ENCODE assay signal across 9 mouse cellular contexts in genomic region chr5:142964650-142965049, GRCm38 (mm10). TPM values are rescaled to one million over a fixed set of nuclear protein-coding genes. Genes with fewer than 3 reads are reported as not detected.
DNase-seq lines count a peak whose midpoint lies in the region; ATAC-seq and TF ChIP-seq lines count a peak whose summit lies in the region.
"Had no signal": no experiment of that assay in that cellular context is flagged by ENCODE, and none has a peak within 500 bp of the region (broad histone marks: within the 10 kb centered on the region; RNA-seq: fewer than 3 reads in every experiment).

No protein-coding gene starts in this region.

- no peaks in the 10 kb centered on the region for H3K27me3 ChIP-seq in kidney, postnatal 0 days (ENCODE audit: insufficient read depth, low read length)
- peaks cover 4% of the 10 kb centered on the region; the same call in 1 of the 2 replicates for H3K27me3 ChIP-seq in kidney, adult 2 months (replicated peaks; ENCODE audit: control insufficient read depth, insufficient read depth, low read length)
- no peaks in the 10 kb centered on the region for H3K27me3 ChIP-seq in embryonic facial prominence, embryonic 12.5 days
- no peaks in the 10 kb centered on the region for H3K27me3 ChIP-seq in intestine, embryonic 14.5 days (replicated peaks; ENCODE audit: control insufficient read depth, insufficient read depth, low read length)
- no peaks in the 10 kb centered on the region for H3K27me3 ChIP-seq in neural tube, embryonic 14.5 days (ENCODE audit: control insufficient read depth, insufficient read depth, low read length)

- peak overlapping the region; percentile 82 for H3K4me2 ChIP-seq in kidney, postnatal 0 days (ENCODE audit: low read length)
- H3K4me2 ChIP-seq in embryonic facial prominence, embryonic 12.5 days (replicated peaks), result peak overlapping the region; percentile 96
- H3K4me2 ChIP-seq in intestine, embryonic 14.5 days (ENCODE audit: low read length), result peak overlapping the region; percentile 72
- peak overlapping the region; percentile 90 for H3K4me2 ChIP-seq in neural tube, embryonic 14.5 days (ENCODE audit: low read depth, low read length)

- H3K9ac ChIP-seq in kidney, postnatal 0 days (ENCODE audit: low read depth, low read length), result no peak overlapping the region
- no peak overlapping the region for H3K9ac ChIP-seq in embryonic facial prominence, embryonic 12.5 days
- H3K9ac ChIP-seq in intestine, embryonic 14.5 days (ENCODE audit: low read length), result no peak overlapping the region
- H3K9ac ChIP-seq in neural tube, embryonic 14.5 days (replicated peaks; ENCODE audit: low read depth, low read length), result 0 out of 2 replicates have a peak overlapping the region, but pooled peaks have one; percentile 22

- H3K9me3 ChIP-seq in kidney, postnatal 0 days (replicated peaks; ENCODE audit: low read length), result no peaks in the 10 kb centered on the region
- no peaks in the 10 kb centered on the region for H3K9me3 ChIP-seq in embryonic facial prominence, embryonic 12.5 days
- no peaks in the 10 kb centered on the region for H3K9me3 ChIP-seq in intestine, embryonic 14.5 days (ENCODE audit: control insufficient read depth, low read length)
- H3K9me3 ChIP-seq in neural tube, embryonic 14.5 days (ENCODE audit: control insufficient read depth, low read length), result no peaks in the 10 kb centered on the region

- H3K27ac ChIP-seq in kidney, postnatal 0 days, result no peak overlapping the region
- H3K27ac ChIP-seq in kidney, adult 2 months (ENCODE audit: insufficient read depth, low read depth, low read length), result no peak overlapping the region
- peak overlapping the region; percentile 37 for H3K27ac ChIP-seq in embryonic facial prominence, embryonic 12.5 days
- 0 out of 2 replicates have a peak overlapping the region, but pooled peaks have one; percentile 27 for H3K27ac ChIP-seq in intestine, embryonic 14.5 days (ENCODE audit: low read depth)
- H3K27ac ChIP-seq in neural tube, embryonic 14.5 days (ENCODE audit: low read depth, low read length), result peak overlapping the region; percentile 62; the same call in 1 of the 2 replicates

- H3K4me1 ChIP-seq in kidney, postnatal 0 days (replicated peaks; ENCODE audit: insufficient read depth, low read length), result peaks cover 18% of the 10 kb centered on the region
- H3K4me1 ChIP-seq in kidney, adult 2 months (ENCODE audit: control insufficient read depth, insufficient read depth, low read length), result no peaks in the 10 kb centered on the region
- peaks cover 30% of the 10 kb centered on the region for H3K4me1 ChIP-seq in embryonic facial prominence, embryonic 12.5 days
- H3K4me1 ChIP-seq in intestine, embryonic 14.5 days (replicated peaks; ENCODE audit: control insufficient read depth, insufficient read depth, low read length), result peaks cover 19% of the 10 kb centered on the region
- H3K4me1 ChIP-seq in neural tube, embryonic 14.5 days (ENCODE audit: control insufficient read depth, insufficient read depth, low read length), result peaks cover 25% of the 10 kb centered on the region

- no peak for DNase-seq in kidney, postnatal 0 days (ENCODE audit: low spot score)
- DNase-seq in kidney, adult 2 months, result no peak
- no peak for DNase-seq in intestine, embryonic 14.5 days (ENCODE audit: low spot score)
- DNase-seq in Muller cell, postnatal 12 days (ENCODE audit: inconsistent ontology term), result no peak
- no peak for DNase-seq in right cerebral cortex, adult 2 months (ENCODE audit: low spot score in 2 of 2)
- DNase-seq in layer of hippocampus, postnatal 14 days (ENCODE audit: low spot score in 2 of 2), result no peak

- TF ChIP-seq POLR2A in kidney, adult 2 months (IDR thresholded peaks at IDR 0.05; ENCODE audit: low read depth, low read length), result no peak

- 85% methylated on average over 6 of the region's 6 CpGs for WGBS in kidney, postnatal 0 days
- WGBS in kidney, adult 2 months, result 83% methylated on average over 6 of the region's 6 CpGs
- 86% methylated on average over 6 of the region's 6 CpGs for WGBS in embryonic facial prominence, embryonic 12.5 days
- WGBS in intestine, embryonic 14.5 days, result 82% methylated on average over 6 of the region's 6 CpGs
- 60% methylated on average over 6 of the region's 6 CpGs for WGBS in neural tube, embryonic 14.5 days

- H3K36me3 ChIP-seq in kidney, postnatal 0 days (ENCODE audit: insufficient read depth, low read length), result peaks cover 12% of the 10 kb centered on the region; the same call in 1 of the 2 replicates
- no peaks in the 10 kb centered on the region for H3K36me3 ChIP-seq in kidney, adult 2 months (ENCODE audit: control insufficient read depth, insufficient read depth, low read length)
- H3K36me3 ChIP-seq in embryonic facial prominence, embryonic 12.5 days, result peaks cover 35% of the 10 kb centered on the region
- peaks cover 41% of the 10 kb centered on the region for H3K36me3 ChIP-seq in intestine, embryonic 14.5 days (ENCODE audit: control insufficient read depth, insufficient read depth, low read length)
- peaks cover 8% of the 10 kb centered on the region for H3K36me3 ChIP-seq in neural tube, embryonic 14.5 days (ENCODE audit: control insufficient read depth, insufficient read depth, low read length)

- TF ChIP-seq CTCF in kidney, postnatal 0 days (IDR thresholded peaks at IDR 0.05; ENCODE audit: low read depth), result no peak
- TF ChIP-seq CTCF in kidney, adult 2 months (conservative IDR thresholded peaks at IDR 0.05; ENCODE audit: insufficient read depth, insufficient read length, low read depth, low read length), result no peak

- H3K4me3 ChIP-seq in kidney, postnatal 0 days (replicated peaks; ENCODE audit: low read depth, low read length), result no peak overlapping the region
- H3K4me3 ChIP-seq in kidney, adult 2 months (ENCODE audit: insufficient read depth, low read depth, low read length), result no peak overlapping the region
- H3K4me3 ChIP-seq in embryonic facial prominence, embryonic 12.5 days, result peak overlapping the region; percentile 100; the same call in 1 of the 2 replicates
- H3K4me3 ChIP-seq in intestine, embryonic 14.5 days (ENCODE audit: low read depth, low read length), result 0 out of 2 replicates have a peak overlapping the region, but pooled peaks have one; percentile 99
- peak overlapping the region; percentile 97 for H3K4me3 ChIP-seq in neural tube, embryonic 14.5 days (ENCODE audit: low read depth, low read length)

- ATAC-seq in kidney, postnatal 0 days (replicated peaks; ENCODE audit: low FRiP score, low read depth), result no peak
- ATAC-seq in embryonic facial prominence, embryonic 12.5 days (ENCODE audit: insufficient number of reproducible peaks, insufficient read depth, low FRiP score, low TSS enrichment), result no peak
- no peak for ATAC-seq in intestine, embryonic 14.5 days (replicated peaks; ENCODE audit: low FRiP score, low TSS enrichment, low read depth)
- ATAC-seq in neural tube, embryonic 14.5 days (ENCODE audit: low read depth), result no peak

RNA-seq across cellular contexts. Expression of gene Fscn1, which starts 4.5 kb away (rescaled TPM):
- polyA plus RNA-seq in kidney, postnatal 0 days (2015; fragmentation: Nextera tagmentation; extraction: Ambion mirVana), result 175 and 205 TPM in 2 replicates
- polyA plus RNA-seq in kidney, adult 2 months (2012; rRNA removed), result 23.1 and 28.5 TPM in 2 replicates
- polyA plus RNA-seq in embryonic facial prominence, embryonic 12.5 days (2016; fragmentation: Nextera tagmentation; extraction: Ambion mirVana), result 506 and 520 TPM in 2 replicates
- 230 and 247 TPM in 2 replicates for polyA plus RNA-seq in intestine, embryonic 14.5 days (2014; fragmentation: Nextera tagmentation; extraction: Ambion mirVana)
- polyA plus RNA-seq in neural tube, embryonic 14.5 days (2014; fragmentation: Nextera tagmentation; extraction: Ambion mirVana), result 428 and 502 TPM in 2 replicates
- total RNA-seq in layer of hippocampus, postnatal 14 days (2021), result 100 to 1,000 TPM; 304 to 311 TPM
- total RNA-seq: MEL had no signal

RNA-seq across cellular contexts. Expression of gene Actb, which starts 58.1 kb away (rescaled TPM):
- polyA plus RNA-seq in kidney, postnatal 0 days (2015; fragmentation: Nextera tagmentation; extraction: Ambion mirVana), result 14,836 and 15,514 TPM in 2 replicates
- polyA plus RNA-seq in kidney, adult 2 months (2012; rRNA removed), result 2,111 and 2,511 TPM in 2 replicates
- polyA plus RNA-seq in embryonic facial prominence, embryonic 12.5 days (2016; fragmentation: Nextera tagmentation; extraction: Ambion mirVana), result 13,963 and 14,730 TPM in 2 replicates
- polyA plus RNA-seq in intestine, embryonic 14.5 days (2014; fragmentation: Nextera tagmentation; extraction: Ambion mirVana), result 15,561 and 16,510 TPM in 2 replicates
- polyA plus RNA-seq in neural tube, embryonic 14.5 days (2014; fragmentation: Nextera tagmentation; extraction: Ambion mirVana), result 12,012 and 12,961 TPM in 2 replicates
- 1,000 to 10,000 TPM; 3,650 to 3,993 TPM for total RNA-seq in layer of hippocampus, postnatal 14 days (2021)

Comparison
In these comparisons a context has a peak if more than half of its experiments do, and no peak if none do; other contexts are left out.
1. H3K27ac ChIP-seq: peak in embryonic facial prominence, embryonic 12.5 days (single experiment), intestine, embryonic 14.5 days (single experiment) and neural tube, embryonic 14.5 days (single experiment); none in kidney, postnatal 0 days (single experiment) and kidney, adult 2 months (single experiment).
2. H3K4me3 ChIP-seq: peak in embryonic facial prominence, embryonic 12.5 days (single experiment), intestine, embryonic 14.5 days (single experiment) and neural tube, embryonic 14.5 days (single experiment); none in kidney, postnatal 0 days (single experiment) and kidney, adult 2 months (single experiment).
3. Peak in every context shown above with its lines, with median percentiles within 50 percentile points of each other: H3K4me2 ChIP-seq.